Mouse (Mus musculus): Measurements from ENCODE around the gene Fbln2.
"Not testable (repeated sequence)": the region's sequence is repeated elsewhere in the genome, so short reads cannot be mapped to it uniquely, and the experiment has no call there.

Gene Fbln2

DNA sequence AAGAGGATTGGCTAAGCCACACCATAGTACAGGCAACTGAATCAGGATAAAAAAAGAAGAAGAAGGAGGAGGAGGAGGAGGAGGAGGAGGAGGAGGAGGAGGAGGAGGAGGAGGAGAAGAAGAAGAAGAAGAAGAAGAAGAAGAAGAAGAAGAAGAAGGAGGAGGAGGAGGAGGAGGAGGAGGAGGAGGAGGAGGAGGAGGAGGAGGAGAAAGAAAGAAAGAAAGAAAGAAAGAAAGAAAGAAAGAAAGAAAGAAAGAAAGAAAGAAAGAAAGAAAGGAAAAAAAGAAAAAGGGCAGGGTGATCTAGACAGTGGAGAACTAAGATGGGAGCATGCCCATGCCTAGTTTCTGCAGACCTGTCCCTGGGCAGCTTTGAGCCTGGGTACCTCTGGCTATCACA lies at the start of gene Fbln2:
Fbln2 (plus strand) TSS at position 301 of the 400 bp plus-strand sequence.
- DNase-seq (ENCODE audit: low spot score in 2 of 2), result not testable (repeated sequence)

DNA sequence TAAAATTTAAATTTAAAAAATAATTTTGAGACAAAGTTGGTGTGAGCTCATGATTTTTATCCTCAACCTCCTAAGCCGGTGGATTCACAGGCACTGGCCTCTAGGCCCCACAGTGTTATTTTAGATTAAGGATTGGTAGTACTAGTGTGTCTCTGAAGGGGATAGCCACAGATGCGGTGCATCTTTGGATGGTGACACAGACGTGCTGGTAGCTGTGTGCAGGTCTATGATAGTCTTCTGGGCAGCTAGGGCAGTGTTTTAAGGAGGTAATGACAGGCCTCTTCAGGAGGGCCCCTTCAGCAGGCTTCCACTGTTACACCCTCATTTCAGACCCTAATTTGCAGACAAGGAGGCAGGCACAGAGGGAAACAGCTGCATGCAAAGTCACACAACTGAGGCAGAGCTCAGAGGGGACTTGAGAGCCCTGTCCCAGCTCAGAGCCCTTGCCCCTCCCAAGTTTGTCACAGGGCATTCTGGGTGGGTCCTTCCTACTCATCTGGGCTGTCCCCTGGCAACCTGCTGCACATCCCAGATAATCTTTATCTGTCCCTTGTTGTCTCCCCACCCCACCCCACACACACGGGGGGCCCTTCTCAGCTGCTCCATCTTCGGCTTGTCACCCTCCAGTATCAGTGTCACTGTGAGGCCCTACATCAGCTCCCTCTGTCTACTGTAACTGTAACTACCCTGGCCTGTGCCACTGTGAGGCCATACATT lies 48.9 kb upstream of the Fbln2 start:
- DNase-seq (ENCODE audit: low spot score in 2 of 2), result no peak

DNA sequence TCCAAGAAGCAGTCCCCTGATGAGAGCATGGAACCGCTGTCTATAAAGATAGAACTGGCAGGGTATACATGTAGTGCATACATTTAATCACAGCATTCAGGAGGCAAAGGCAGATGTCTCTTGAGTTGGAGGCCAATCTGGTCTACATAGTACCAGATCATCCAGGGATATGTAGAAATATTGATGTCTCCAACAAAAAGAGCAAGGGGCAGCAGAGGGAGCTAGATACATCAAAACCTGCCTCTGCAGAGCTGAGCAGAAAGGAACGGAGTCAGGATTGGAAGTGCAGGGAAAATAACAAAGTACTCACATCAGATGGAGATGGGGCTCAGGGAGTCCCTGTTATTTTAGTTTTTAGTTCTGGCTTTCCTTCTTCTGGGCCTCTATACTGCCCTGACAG lies 47.7 kb upstream of the Fbln2 start:
- DNase-seq (ENCODE audit: low spot score in 2 of 2), result no peak

DNA sequence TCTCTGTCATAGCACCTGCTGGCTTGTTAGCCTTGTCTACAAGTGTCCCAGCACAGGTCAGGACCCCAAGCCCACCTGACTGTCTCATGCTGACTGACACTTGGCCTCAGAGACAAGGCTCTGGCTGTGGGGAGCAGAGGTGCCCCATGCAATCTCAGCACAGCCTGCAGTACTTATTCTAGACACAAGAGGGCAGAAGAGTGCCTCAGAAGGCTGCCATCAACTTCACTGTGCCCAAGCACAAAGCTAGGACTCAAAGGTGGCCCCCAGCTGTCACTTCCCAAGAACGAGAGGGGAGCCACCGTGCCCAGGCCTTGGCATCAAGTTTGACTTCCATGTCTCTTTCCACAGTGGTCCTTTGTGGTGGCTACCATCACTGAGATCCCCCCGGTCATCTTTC lies 47.0 kb upstream of the Fbln2 start:
- DNase-seq (ENCODE audit: low spot score in 2 of 2), result peak; percentile 45 to 61

DNA sequence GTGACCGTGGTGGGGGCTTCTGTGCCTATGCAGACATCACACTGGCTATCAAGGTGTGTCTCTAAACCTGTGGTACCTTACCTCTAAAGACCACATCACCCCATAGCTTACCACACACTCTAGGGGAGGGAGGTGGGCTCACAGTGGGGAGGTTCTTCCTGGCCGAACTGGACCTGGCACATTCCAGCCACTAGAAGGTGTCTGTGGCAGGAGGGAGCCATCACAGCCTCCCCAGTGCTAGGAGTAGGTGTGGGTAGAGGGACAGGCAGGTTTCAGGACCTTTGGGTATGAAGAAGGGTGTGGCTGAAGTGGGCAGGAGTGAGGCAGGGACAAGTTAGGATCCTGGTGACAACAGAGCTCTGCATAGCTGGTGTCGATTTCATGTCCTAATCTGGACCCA lies 44.4 kb upstream of the Fbln2 start:
- no peak for DNase-seq (ENCODE audit: low spot score in 2 of 2)

DNA sequence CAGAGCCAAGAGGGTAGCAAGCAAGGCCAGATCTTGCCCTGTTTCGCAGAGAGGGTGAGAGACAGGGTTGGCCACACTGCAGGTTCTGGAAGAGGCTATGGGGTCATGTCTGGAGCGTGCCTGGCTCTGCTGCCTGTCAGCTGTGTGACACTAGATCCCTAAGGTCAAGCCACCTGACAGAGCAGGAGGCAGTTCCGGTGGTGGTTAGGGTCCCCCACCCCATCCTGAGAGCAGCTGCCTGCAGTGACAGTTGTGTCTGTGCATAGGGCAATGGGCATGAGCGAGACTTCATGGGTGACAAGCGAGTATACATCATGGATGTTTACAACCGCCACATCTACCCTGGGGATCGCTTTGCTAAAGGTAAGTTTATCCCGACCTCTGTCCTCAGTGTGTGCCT lies 43.1 kb upstream of the Fbln2 start:
- no peak for DNase-seq (ENCODE audit: low spot score in 2 of 2)

DNA sequence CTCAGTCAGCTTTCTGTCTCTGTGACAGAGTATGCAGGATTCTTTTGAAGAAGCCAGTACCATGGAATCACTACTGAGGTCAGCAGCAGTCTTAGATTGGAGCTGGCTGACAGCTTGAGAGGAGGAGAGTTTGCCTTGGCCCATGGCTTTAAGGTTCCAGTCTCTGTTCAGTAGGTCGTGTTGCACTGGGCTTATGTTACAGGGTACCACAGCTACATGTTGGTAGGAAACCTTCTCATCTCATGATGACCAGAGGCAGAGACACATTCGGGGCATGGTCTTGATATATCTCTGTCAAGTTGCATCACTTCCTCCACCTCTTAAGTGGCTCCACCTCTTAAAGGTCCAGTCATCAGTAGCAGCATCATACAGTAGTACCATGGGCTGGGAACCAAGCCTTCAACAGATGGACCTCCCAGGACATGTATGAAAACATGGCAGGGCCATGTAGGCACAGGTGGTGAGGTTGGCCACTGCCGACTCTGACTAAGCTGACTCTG lies 40.8 kb upstream of the Fbln2 start:
- no peak for DNase-seq (ENCODE audit: low spot score in 2 of 2)

DNA sequence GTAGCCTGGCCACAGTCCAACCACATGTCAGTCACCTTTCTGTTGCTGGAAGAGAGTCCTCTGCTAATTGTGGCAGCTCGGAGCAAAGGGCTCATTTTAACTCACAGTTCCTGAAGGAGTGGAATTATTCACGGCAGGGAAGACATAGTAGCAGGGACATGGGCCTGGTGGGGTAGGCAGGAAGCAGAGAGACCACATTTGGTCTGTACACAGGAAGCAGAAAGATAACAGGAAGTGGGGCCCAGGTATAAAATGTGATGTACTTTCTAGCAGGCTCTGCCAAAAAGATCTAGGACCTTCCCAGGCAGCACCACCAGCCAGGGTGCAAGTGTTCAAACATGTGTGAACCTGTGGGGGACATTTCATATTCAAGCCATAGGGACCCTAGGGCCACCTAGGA lies 39.9 kb upstream of the Fbln2 start:
- DNase-seq (ENCODE audit: low spot score in 2 of 2), result no peak

DNA sequence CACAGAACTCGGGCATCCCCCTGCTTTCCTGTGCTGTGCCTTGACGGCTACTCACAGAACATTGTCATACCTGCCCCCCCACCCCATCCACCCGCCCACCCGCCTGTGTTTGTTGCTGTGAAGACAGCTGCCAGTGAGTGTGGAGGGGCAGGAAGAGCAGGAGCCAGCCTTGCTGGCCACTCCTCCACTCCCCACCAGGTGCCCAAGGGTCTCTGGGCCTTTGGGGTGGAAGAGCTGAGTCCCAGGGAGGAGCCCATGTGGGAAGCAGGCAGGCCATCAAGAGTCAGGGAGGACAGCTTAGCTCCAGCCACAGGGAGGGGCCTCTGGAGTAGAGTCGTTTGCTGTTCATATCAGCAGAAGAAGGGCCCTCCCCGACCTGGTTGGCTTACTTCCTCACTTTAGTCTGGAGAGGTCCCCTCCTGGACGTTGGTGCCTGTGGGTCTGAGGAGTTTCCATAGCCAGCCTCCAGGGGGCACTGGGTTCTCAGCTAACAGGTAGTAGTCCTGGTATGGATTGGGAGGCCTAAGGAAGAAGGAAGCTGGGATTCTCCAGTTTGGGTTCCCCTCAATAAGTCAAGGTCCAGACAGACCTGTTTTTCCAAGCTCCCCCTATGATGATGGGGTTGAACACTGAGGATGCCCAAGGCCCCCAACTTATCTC lies 38.9 kb upstream of the Fbln2 start:
- DNase-seq (ENCODE audit: low spot score in 2 of 2), result peak in 1 of 2 experiments; percentile 57

DNA sequence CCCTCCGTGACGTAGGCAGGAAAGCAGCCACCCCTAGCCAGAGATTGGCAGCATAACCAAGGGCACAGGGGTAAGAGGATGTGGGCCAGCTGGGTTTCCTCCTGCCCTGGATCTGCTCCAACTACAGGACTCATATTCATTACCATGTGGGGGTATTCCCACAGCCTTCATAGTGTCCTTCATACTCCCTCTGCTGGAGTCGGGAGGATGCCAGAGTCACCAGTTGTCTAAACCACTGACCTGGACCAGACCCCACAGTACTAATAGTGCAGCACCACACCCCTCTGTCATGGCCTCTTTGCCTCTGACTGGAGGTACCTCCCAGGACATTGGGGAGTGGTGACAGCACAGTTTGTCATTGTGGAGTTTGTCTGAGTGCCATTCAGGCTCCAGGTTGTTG lies 38.0 kb upstream of the Fbln2 start:
- DNase-seq (ENCODE audit: low spot score in 2 of 2), result no peak

DNA sequence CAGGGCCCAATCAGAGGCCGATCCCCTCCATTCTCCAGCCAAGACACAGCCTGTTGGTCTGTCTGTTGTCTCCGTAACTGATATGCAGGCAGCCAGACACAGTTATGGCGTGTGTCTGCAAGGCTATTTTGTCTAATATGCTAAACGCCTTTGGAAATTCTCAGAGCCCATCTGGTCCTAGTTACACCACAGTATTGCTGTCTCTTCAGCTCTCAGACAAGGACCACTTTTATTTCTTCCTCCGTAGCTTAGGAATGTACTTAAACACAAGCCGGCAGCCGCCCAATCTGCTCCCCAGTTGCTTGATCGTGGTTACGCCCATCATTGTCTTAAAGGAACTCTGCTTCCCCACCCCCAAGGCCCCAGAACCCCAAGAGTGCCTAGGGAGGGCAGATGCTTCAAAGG lies 31.5 kb upstream of the Fbln2 start:
- no peak for DNase-seq (ENCODE audit: low spot score in 2 of 2)

DNA sequence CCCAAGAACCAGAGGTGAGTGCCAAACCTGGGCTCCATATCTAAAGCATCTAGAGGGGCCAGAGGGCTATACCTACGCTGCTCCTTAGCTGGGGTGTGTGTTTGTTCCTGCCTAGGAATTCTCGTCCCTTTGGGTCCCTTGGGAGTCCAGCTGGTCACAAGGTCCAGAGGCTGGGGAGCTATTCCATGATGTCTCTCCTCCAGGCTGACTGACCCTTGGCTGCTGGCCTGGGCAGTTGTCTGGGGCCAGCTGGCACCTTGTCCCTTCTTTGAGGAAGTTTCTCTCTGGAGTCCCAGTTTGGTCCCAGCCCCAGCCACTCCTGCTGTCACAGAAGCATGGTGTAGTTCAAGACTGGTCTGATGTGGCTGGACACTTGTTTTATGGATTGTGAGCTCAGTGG lies 30.9 kb upstream of the Fbln2 start:
- no peak for DNase-seq (ENCODE audit: low spot score in 2 of 2)

DNA sequence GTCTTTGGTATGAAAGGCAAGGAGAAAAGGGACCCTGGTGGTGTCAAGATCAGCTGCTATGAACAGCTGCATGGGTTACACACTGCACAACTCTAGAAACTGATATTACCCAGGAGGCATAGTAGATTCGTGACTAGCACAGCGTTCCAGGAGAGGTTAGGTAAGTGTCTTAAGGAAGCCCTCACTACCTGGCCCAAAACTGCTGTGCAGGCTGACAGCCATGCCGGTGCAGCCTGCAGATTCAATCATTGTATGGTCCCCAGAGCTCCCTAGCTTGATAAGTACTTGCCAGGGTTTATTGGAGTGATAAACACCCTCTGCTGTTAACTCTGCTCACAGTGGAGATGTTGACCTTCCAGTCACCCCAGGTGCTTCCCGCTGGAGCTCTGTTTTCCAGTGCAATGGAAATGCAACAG lies 30.2 kb upstream of the Fbln2 start:
- DNase-seq (ENCODE audit: low spot score in 2 of 2), result no peak

DNA sequence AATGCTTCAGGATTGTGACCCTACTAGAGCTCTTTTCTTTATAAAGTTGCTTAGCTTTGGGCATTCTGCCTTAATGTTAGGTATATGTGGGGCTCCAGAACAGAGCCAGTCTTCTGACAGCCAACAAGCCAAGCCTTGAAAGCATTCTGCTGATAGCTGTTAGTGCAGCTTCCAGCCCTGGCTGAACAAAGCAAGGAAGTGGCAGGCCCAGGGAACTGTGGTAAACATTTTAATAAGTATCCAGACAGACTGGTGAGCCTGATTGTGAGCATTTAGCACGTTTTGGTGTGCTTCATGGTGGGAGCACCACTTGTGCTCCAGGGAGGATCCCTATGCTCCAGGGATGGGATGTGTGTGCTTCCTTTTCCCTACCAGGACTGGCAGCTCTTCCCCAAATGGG lies 29.2 kb upstream of the Fbln2 start:
- DNase-seq (ENCODE audit: low spot score in 2 of 2), result no peak

DNA sequence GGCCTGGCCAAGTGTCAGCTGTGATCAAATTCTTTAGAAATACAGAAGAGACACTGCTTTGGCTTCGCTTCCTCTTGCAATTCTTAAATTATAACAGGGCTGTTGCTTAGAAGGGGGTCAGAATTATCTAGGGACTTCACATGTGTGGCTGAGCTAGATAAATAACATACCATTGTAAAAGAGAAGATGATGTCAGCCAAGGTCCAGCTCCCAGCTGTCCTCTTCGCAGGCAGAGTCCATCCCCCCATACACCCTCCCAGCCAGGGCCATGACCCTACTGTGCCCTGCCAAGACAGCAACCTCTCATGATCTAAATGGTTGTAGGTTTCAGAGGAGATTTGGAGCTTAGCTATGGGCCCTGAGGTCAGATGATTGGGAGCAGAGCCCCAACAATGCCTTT lies 28.3 kb upstream of the Fbln2 start:
- no peak for DNase-seq (ENCODE audit: low spot score in 2 of 2)

DNA sequence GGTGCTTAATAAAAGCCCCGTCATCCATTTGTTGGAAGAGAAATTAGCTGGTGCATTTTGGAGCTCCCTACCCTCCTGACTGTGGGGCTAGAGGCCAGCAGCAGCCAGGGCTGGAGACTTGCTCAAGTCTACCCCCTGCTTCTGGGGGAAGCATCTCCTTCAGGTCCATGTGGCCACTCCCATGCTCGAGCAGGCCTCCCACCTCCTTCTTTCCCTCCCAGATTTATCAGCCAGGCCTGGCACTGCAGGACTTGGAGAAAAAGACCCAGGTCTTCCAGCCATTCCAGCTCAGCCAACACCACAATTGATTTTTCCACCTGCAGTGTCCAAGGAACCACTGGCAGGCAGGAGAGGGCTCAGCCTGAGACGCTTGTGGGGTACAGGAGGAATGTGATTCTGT lies 27.5 kb upstream of the Fbln2 start:
- DNase-seq (ENCODE audit: low spot score in 2 of 2), result no peak

DNA sequence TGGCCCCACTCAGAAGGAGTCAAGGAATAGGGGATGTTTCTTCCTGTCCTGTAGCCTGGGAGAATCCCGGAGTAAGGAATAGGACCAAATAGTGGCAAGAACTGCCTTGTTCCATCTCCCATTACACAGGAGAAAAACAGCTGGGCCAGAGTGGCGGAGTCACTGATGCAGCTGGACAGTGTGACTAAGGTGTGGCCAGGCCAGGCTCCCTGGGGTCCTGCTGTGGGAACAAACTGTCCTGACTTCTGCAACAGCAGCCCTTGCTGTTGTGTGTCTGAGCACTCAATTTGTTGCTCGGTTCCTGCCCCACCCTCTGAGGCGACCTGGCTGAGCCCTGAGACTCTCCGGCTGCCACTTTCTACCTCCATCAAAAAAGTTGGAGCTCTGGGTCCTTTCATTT lies 26.8 kb upstream of the Fbln2 start:
- DNase-seq (ENCODE audit: low spot score in 2 of 2), result no peak

DNA sequence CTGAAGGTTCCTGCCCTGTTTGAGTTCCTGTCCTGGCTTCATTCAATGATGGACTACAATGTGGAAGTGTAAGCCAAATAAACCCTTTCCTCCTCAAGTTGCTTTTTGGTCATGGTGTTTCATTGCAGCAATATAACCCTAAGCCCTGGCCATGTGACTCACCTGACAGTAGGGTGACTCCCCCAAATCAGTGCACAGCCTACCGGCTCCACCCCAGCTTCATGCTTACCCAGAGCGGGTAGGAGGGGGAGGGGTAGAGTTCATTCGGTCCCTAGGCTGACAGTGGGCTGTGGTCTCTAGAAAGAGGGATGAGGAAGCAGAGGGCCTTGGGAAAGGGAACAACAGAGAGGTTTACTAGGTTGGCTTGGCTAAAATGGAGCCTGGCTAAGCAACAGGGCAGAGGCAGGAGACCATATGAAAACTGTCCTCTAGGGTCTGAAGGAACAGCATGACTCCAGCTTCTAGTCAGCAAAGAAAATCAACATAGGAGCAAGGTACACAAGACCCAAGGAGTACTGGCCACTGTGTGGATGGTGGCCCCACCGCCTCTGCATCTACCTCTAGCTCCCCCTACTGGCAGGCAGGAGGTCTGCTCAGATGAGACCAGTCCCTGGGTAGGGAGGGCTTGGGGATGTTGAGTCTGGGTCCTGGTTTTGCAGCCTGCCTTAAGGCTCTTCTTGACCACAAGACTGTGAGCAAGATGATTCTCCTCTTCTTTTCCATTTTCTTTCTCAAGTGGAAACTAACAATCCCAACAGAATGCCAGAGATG lies 25.9 kb upstream of the Fbln2 start:
- DNase-seq (ENCODE audit: low spot score in 2 of 2), result no peak

DNA sequence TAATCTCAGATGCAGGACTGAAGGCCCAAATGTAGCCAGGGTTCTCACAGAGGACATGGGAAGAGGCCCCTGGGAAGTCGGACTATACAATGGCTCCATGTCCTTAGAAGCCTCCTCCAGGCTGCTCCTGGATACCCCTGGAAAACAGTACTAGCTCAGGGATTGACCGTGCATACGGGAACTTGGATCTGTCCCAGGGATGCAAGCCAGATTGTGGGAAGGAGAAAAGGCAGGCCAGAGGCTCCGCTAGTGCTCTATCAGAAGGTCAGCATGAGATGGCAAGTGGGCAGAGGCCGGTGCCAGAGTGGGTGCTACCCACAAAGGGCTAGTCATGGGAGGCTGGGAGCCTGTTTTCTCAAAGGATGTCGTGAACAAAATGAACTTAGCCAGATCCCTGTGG lies 25.3 kb upstream of the Fbln2 start:
- DNase-seq (ENCODE audit: low spot score in 2 of 2), result no peak

DNA sequence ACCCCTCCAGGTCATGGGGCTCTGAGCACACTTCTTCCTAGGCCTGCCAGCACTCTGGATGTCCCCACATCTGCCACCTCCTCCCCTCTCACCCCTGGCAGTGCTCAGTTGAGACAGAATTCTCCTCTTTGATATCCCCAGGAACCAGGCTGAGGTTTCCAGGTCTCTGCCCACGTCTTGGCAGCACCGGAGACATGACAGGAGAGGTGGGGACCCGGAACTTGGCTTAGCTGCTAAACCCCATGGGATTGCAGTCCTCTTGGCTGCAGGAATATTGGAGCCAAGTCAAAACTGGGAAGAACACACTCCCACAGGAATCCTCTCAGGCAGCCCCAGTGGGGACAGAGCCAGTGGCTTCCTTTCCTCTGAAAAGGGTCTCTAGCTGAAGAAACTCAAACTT lies 24.4 kb upstream of the Fbln2 start:
- DNase-seq (ENCODE audit: low spot score in 2 of 2), result no peak

DNA sequence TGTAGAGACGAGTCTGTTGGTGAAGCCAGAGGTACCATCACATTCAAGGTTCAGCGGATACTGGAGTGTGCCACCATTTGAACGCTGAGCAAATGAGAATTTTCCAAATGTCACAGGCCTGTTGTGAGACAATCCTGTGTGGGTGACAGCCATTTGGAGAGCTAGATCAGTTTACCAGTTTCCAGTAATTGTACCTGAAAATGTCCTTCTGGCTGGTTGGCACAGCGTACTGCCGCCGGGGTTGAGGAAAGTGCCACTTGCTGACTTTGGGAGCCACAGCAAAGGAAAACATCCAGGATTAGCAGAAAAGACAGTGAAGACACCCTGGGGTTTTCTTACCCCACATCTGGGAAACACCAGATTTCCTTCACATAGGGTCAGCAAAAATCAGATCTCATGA lies 22.3 kb upstream of the Fbln2 start:
- no peak for DNase-seq (ENCODE audit: low spot score in 2 of 2)

DNA sequence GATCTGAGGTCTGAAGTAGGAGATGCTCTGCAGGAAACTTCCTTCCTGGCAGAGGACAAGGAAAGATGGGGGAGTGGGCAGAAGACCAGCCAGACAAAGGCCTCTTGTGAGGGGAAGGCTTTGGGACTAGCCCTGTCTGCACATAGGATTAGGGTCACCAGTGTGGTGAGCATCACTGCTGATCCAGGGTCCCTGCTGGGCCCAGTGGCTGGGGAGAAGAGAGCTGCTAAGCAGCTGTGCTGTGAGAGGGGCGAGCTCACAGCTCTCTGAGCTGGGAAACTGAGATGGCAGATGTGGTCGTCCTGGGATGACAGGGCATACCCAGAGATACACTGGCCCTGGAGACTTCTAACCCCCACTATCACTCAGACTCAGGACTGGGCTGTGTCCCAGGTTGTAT lies 20.8 kb upstream of the Fbln2 start:
- DNase-seq (ENCODE audit: low spot score in 2 of 2), result no peak

DNA sequence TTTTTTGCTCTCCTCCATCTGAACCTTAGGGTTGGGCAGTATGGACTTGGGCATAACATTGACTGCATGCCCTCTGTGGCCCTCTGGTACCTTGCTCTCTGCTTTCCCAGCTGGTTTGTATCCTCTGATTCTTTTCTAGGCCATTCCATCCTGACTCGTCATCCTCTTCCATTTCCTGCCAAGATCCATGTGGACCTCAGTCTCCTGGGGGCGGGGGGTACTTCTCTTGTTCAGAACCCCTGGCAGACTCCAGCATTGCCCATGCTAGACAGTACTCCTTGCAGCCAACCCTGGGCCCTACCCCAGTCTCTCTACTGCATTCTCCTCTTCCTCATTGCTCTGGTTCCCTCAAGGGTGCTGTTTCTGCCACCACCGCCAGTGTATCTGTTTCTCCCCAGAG lies 19.8 kb upstream of the Fbln2 start:
- no peak for DNase-seq (ENCODE audit: low spot score in 2 of 2)
